Mouse (Mus musculus): ENCODE data around the gene Itsn1.

DNA sequence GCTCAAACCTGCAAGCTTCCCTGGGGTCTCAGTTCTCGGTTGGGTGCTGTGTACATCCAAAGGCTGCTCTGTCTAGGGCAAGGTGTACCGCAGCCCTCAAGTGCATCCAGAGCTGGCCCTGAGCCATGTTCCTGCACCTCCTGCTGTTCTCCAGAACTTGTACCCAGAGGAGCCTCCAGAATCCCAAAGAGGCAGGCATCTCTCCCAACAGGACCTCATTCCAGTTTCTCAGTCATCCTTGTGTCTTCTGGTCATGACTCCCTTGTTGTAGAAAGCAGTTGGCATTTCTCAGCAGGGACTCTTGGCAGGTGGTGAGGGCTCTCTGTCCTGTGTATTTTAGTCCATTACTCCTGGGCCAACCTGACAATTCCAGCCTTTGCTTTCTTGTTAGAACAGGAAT is 154.6 kb downstream of the Itsn1 start:
- TF ChIP-seq CTCF (IDR thresholded peaks at IDR 0.05; ENCODE audit: borderline replicate concordance, control insufficient read depth, extremely low read depth, insufficient read depth, low read length, poor library complexity) (no peak), POLR2A (IDR thresholded peaks at IDR 0.05; ENCODE audit: control insufficient read depth, extremely low read depth, insufficient read depth, low read length, poor library complexity) (no peak)
